ENCODE assay signal across 9 mouse cellular contexts in the genomic region with DNA sequence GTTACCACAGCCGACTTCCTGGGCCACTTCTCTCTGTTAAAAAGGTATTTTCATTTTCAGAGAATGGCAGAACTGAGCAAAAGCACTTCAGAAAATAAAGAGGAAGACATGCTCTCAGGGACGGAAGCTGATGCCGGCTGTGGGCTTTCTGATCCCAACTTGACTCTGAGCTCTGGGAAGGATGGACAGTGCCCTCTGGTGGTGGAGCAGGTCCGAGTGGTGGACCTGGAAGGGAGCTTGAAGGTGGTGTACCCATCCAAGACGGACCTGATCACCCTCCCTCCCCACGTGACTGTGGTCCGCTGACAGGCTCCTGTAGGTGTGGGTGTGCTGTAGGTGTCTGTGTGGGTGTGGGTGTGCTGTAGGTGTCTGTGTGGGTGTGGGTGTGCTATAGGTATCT. TPM values are rescaled to one million over a fixed set of nuclear protein-coding genes. Genes with fewer than 3 reads are reported as not detected.
A peak's percentile ranks its signal among the peaks of the same experiment; 100 is the strongest.
DNase-seq lines count a peak whose midpoint lies in the region; ATAC-seq lines count a peak whose summit lies in the region.
"Had no signal": no experiment of that assay in that cellular context is flagged by ENCODE, and none has a peak within 500 bp of the region (broad histone marks: within the 10 kb centered on the region; RNA-seq: fewer than 3 reads in every experiment).

No protein-coding gene starts in this region.

- H3K9me3 ChIP-seq in limb, embryonic 10.5 days (replicated peaks) = no peaks in the 10 kb centered on the region
- no peaks in the 10 kb centered on the region for H3K9me3 ChIP-seq in midbrain, embryonic 11.5 days (ENCODE audit: control insufficient read depth, low read length)
- H3K9me3 ChIP-seq: stomach, embryonic 15.5 days had no signal

- H3K36me3 ChIP-seq in limb, embryonic 10.5 days = peaks cover 83% of the 10 kb centered on the region
- peaks cover 39% of the 10 kb centered on the region for H3K36me3 ChIP-seq in midbrain, embryonic 11.5 days (ENCODE audit: control insufficient read depth, insufficient read depth, low read length)

- no peak overlapping the region for H3K27ac ChIP-seq in limb, embryonic 10.5 days
- H3K27ac ChIP-seq in midbrain, embryonic 11.5 days (ENCODE audit: low read depth, low read length) = no peak overlapping the region
- H3K27ac ChIP-seq: stomach, embryonic 15.5 days had no signal

- 77% methylated on average over 7 of the region's 7 CpGs for WGBS in limb, embryonic 10.5 days
- 76% methylated on average over 7 of the region's 7 CpGs for WGBS in midbrain, embryonic 11.5 days

- no peak overlapping the region for H3K4me3 ChIP-seq in limb, embryonic 10.5 days
- H3K4me3 ChIP-seq in midbrain, embryonic 11.5 days (ENCODE audit: low read depth, low read length) = no peak overlapping the region
- H3K4me3 ChIP-seq: stomach, embryonic 15.5 days had no signal

- no peak overlapping the region for H3K9ac ChIP-seq in midbrain, embryonic 11.5 days (ENCODE audit: low read length)
- H3K9ac ChIP-seq: stomach, embryonic 15.5 days had no signal

- ATAC-seq in CD4-positive, CD25-positive, alpha-beta regulatory T cell, adult 4 months = no peak
- no peak for ATAC-seq in midbrain, embryonic 11.5 days (ENCODE audit: low FRiP score)

- no peak overlapping the region for H3K4me2 ChIP-seq in midbrain, embryonic 11.5 days
- H3K4me2 ChIP-seq: stomach, embryonic 15.5 days had no signal

- peaks cover 16% of the 10 kb centered on the region for H3K27me3 ChIP-seq in limb, embryonic 10.5 days (ENCODE audit: low read depth, poor library complexity, severe bottlenecking)
- H3K27me3 ChIP-seq in midbrain, embryonic 11.5 days (ENCODE audit: control insufficient read depth, insufficient read depth, low read length) = no peaks in the 10 kb centered on the region
- H3K27me3 ChIP-seq: stomach, embryonic 15.5 days had no signal

- peak; percentile 57 for DNase-seq in CD4-positive, CD25-positive, alpha-beta regulatory T cell, adult 2 months (ENCODE audit: low read depth, low spot score)
- peak; percentile 69 for DNase-seq in layer of hippocampus, adult 11-12 months (ENCODE audit: low spot score)
- DNase-seq in layer of hippocampus, postnatal 14 days (ENCODE audit: low spot score in 2 of 2) = no peak
- DNase-seq in c-Kit-positive CD71-positive TER-119-negative erythroid progenitor cells, embryonic 14.5 days (ENCODE audit: low read depth) = peak; percentile 38
- DNase-seq in limb, embryonic 10.5 days (ENCODE audit: low spot score) = peak; percentile 46
- peak; percentile 36 for DNase-seq in retina, postnatal 1 day
- DNase-seq in midbrain, embryonic 11.5 days (ENCODE audit: low spot score, missing footprints) = no peak

- H3K4me1 ChIP-seq in limb, embryonic 10.5 days = peaks cover 8% of the 10 kb centered on the region; the same call in 1 of the 2 replicates
- H3K4me1 ChIP-seq in midbrain, embryonic 11.5 days (ENCODE audit: control insufficient read depth, insufficient read depth, low read length) = peaks cover 4% of the 10 kb centered on the region; the same call in 1 of the 2 replicates

RNA-seq across cellular contexts. Expression of gene Smim1, which starts 6.5 kb away (rescaled TPM):
- polyA plus RNA-seq in CD4-positive, CD25-positive, alpha-beta regulatory T cell, adult 4 months (2017; shearing (Covaris generic)) = under 1 TPM; 0.12 to 0.65 TPM
- total RNA-seq in layer of hippocampus, postnatal 14 days (2021) = 1 to 10 TPM; 6.8 to 10.0 TPM
- polyA plus RNA-seq in limb, embryonic 10.5 days (2016; fragmentation: Nextera tagmentation; extraction: Ambion mirVana) = 12.7 and 27.4 TPM in 2 replicates
- polyA plus RNA-seq in midbrain, embryonic 11.5 days (2014; fragmentation: Nextera tagmentation; extraction: Ambion mirVana) = 9.5 and 10.9 TPM in 2 replicates

RNA-seq across cellular contexts. Expression of gene Lrrc47, which starts 8.0 kb away (rescaled TPM):
- polyA plus RNA-seq in CD4-positive, CD25-positive, alpha-beta regulatory T cell, adult 4 months (2017; shearing (Covaris generic)) = 1 to 10 TPM; 4.6 to 7.3 TPM
- 10 to 100 TPM; 49.4 to 67.7 TPM for total RNA-seq in layer of hippocampus, postnatal 14 days (2021)
- 28.3 and 32.2 TPM in 2 replicates for polyA plus RNA-seq in limb, embryonic 10.5 days (2016; fragmentation: Nextera tagmentation; extraction: Ambion mirVana)
- 10.9 and 13.7 TPM in 2 replicates for polyA plus RNA-seq in midbrain, embryonic 11.5 days (2014; fragmentation: Nextera tagmentation; extraction: Ambion mirVana)

RNA-seq across cellular contexts. Expression of gene Ccdc27, which starts 22.9 kb away (rescaled TPM):
- polyA plus RNA-seq in CD4-positive, CD25-positive, alpha-beta regulatory T cell, adult 4 months (2017; shearing (Covaris generic)) = not detected
- 1 to 10 TPM; 1.0 to 1.7 TPM for total RNA-seq in layer of hippocampus, postnatal 14 days (2021)
- polyA plus RNA-seq in limb, embryonic 10.5 days (2016; fragmentation: Nextera tagmentation; extraction: Ambion mirVana) = not detected in 2 replicates
- polyA plus RNA-seq in midbrain, embryonic 11.5 days (2014; fragmentation: Nextera tagmentation; extraction: Ambion mirVana) = not detected in 2 replicates

RNA-seq across cellular contexts. Expression of gene Cep104, which starts 44.6 kb away (rescaled TPM):
- polyA plus RNA-seq in CD4-positive, CD25-positive, alpha-beta regulatory T cell, adult 4 months (2017; shearing (Covaris generic)) = 1 to 10 TPM; 2.7 to 3.1 TPM
- 10 to 100 TPM; 28.8 to 29.4 TPM for total RNA-seq in layer of hippocampus, postnatal 14 days (2021)
- 21.0 and 22.3 TPM in 2 replicates for polyA plus RNA-seq in limb, embryonic 10.5 days (2016; fragmentation: Nextera tagmentation; extraction: Ambion mirVana)
- polyA plus RNA-seq in midbrain, embryonic 11.5 days (2014; fragmentation: Nextera tagmentation; extraction: Ambion mirVana) = 18.7 and 19.0 TPM in 2 replicates

RNA-seq across cellular contexts. Expression of gene Dffb, which starts 44.6 kb away (rescaled TPM):
- polyA plus RNA-seq in CD4-positive, CD25-positive, alpha-beta regulatory T cell, adult 4 months (2017; shearing (Covaris generic)) = 10 to 100 TPM; 14.8 to 23.5 TPM
- 10 to 100 TPM; 10.0 to 16.9 TPM for total RNA-seq in layer of hippocampus, postnatal 14 days (2021)
- 14.8 TPM in 2 replicates for polyA plus RNA-seq in limb, embryonic 10.5 days (2016; fragmentation: Nextera tagmentation; extraction: Ambion mirVana)
- 10.5 and 12.0 TPM in 2 replicates for polyA plus RNA-seq in midbrain, embryonic 11.5 days (2014; fragmentation: Nextera tagmentation; extraction: Ambion mirVana)

Comparison
In these comparisons a context has a peak if more than half of its experiments do, and no peak if none do; other contexts are left out.
1. DNase-seq: peak in CD4-positive, CD25-positive, alpha-beta regulatory T cell, adult 2 months (single experiment), layer of hippocampus, adult 11-12 months (single experiment), c-Kit-positive CD71-positive TER-119-negative erythroid progenitor cells, embryonic 14.5 days (single experiment), limb, embryonic 10.5 days (single experiment) and retina, postnatal 1 day (single experiment); none in layer of hippocampus, postnatal 14 days (0 of 2) and midbrain, embryonic 11.5 days (single experiment).